Mouse (Mus musculus) gonadal fat pad, adult 2 months (tissue): ENCODE measurements around the gene Tln2. TPM values are rescaled to one million over a fixed set of nuclear protein-coding genes. Genes with fewer than 3 reads are reported as not detected.

Experiments
- DNase-seq: peaks from one replicate; pipeline ENCODE4 v3.0.0-alpha.2; 2012; ENCODE audit warnings: low read depth
- polyA plus RNA-seq: library from polyadenylated mRNA; depleted of rRNA; stranded (reverse); fragments of >200 nt; gene quantifications from 2 replicates; pipeline ENCODE4 v1.2.3, GENCODE M21; 2012; rRNA removed

Tln2 gene
- polyA plus RNA-seq: 29.3 and 36.0 TPM in 2 replicates

- no peak for DNase-seq
Observed at GRCm38 (mm10) chr9:67559603-67560002, at the start of gene Tln2. Gene Tln2 (minus strand): TSS chr9:67559703.

- no peak for DNase-seq
Observed at GRCm38 (mm10) chr9:67609226-67609625, 49.7 kb upstream of the Tln2 start.

GRCm38 (mm10) chr9:67607786-67608366, 48.4 kb upstream of the Tln2 start:
- no peak for DNase-seq

GRCm38 (mm10) chr9:67607268-67607667, 47.8 kb upstream of the Tln2 start:
- no peak for DNase-seq

- no peak for DNase-seq
Observed at GRCm38 (mm10) chr9:67605867-67606435, 46.4 kb upstream of the Tln2 start.

- no peak for DNase-seq
Observed at GRCm38 (mm10) chr9:67604940-67605339, 45.4 kb upstream of the Tln2 start.

GRCm38 (mm10) chr9:67602347-67602746, 42.8 kb upstream of the Tln2 start:
- DNase-seq: peak; percentile 89

- DNase-seq: no peak
Observed at GRCm38 (mm10) chr9:67595221-67595620, 35.7 kb upstream of the Tln2 start.

- no peak for DNase-seq
Observed at GRCm38 (mm10) chr9:67593469-67594141, 34.1 kb upstream of the Tln2 start.

- no peak for DNase-seq
Observed at GRCm38 (mm10) chr9:67592726-67593125, 33.2 kb upstream of the Tln2 start.

GRCm38 (mm10) chr9:67587111-67587510, 27.6 kb upstream of the Tln2 start:
- DNase-seq: no peak

GRCm38 (mm10) chr9:67586489-67586888, 27.0 kb upstream of the Tln2 start:
- DNase-seq: no peak

- DNase-seq: no peak
Observed at GRCm38 (mm10) chr9:67584871-67585270, 25.4 kb upstream of the Tln2 start.

- no peak for DNase-seq
Observed at GRCm38 (mm10) chr9:67581581-67582280, 22.2 kb upstream of the Tln2 start.

GRCm38 (mm10) chr9:67579541-67579940, 20.0 kb upstream of the Tln2 start:
- peak; percentile 96 for DNase-seq

- DNase-seq: no peak
Observed at GRCm38 (mm10) chr9:67574721-67575248, 15.3 kb upstream of the Tln2 start.

GRCm38 (mm10) chr9:67573683-67573979, 14.1 kb upstream of the Tln2 start:
- no peak for DNase-seq

- peak; percentile 26 for DNase-seq
Observed at GRCm38 (mm10) chr9:67572790-67573682, 13.5 kb upstream of the Tln2 start.

- DNase-seq: no peak
Observed at GRCm38 (mm10) chr9:67565801-67566258, 6.3 kb upstream of the Tln2 start.

GRCm38 (mm10) chr9:67549811-67550501, 9.5 kb downstream of the Tln2 start:
- DNase-seq: no peak

- no peak for DNase-seq
Observed at GRCm38 (mm10) chr9:67549332-67549731, 10.2 kb downstream of the Tln2 start.
